Mouse (Mus musculus): Measurements from ENCODE around the gene Gimap5. TPM values are rescaled to one million over a fixed set of nuclear protein-coding genes. Genes with fewer than 3 reads are reported as not detected.
A peak's percentile ranks its signal among the peaks of the same experiment; 100 is the strongest.

Gene Gimap5
- polyA plus RNA-seq, 1 experiment from 2014 or later: 2.7 TPM

DNA sequence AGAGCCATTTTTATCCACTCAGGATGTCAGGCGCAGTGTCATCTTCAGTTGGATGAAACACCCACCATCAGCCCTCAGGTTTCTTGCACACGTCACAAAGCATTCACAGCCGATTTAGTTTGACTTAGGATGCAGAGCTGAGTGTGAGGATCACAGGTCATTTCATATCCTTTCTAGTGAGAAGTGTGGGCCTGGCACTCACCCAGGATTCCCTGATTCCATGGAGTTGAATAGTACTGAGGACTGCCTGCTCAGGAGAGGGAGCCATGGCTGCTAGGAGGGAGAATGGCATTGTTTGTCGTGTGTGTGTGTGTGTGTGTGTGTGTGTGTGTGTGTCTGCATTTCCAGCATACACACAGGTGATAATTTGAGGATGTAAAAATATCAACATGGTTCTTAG is 25.7 kb upstream of the Gimap5 start:
- H3K4me3 ChIP-seq: no peak overlapping the region
- H3K4me1 ChIP-seq: peaks cover 2% of the 10 kb centered on the region; the same call in 1 of the 2 replicates
- WGBS: 84% methylated on average over 4 of the region's 4 CpGs
- H3K36me3 ChIP-seq: no peaks in the 10 kb centered on the region
- H3K9me3 ChIP-seq: no peaks in the 10 kb centered on the region
- no peak overlapping the region for H3K27ac ChIP-seq
- no peaks in the 10 kb centered on the region for H3K27me3 ChIP-seq (ENCODE audit: insufficient read depth, poor library complexity, severe bottlenecking)
- DNase-seq (ENCODE audit: low spot score): no peak

DNA sequence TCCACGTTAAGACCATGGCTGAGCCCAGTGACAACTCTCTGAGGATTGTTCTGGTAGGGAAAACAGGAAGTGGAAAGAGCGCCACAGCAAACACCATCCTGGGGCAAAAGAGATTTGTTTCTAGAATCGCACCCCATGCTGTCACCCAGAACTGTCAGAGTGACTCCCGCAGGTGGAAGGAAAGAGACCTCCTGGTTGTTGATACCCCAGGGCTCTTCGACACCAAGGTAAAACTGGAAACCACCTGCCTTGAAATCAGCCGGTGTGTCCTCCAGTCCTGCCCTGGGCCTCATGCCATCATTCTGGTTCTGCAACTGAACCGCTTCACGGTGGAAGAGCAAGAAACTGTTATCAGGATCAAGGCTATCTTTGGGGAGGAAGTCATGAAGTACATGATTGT is 22.5 kb upstream of the Gimap5 start:
- Histone ChIP-seq H3K9me3 (no peaks in the 10 kb centered on the region), H3K36me3 (no peaks in the 10 kb centered on the region), H3K4me1 (peaks cover 9% of the 10 kb centered on the region), H3K4me3 (no peak overlapping the region), H3K27me3 (ENCODE audit: insufficient read depth, poor library complexity, severe bottlenecking) (no peaks in the 10 kb centered on the region), H3K27ac (no peak overlapping the region)
- DNase-seq (ENCODE audit: low spot score): no peak
- 73% methylated on average over 8 of the region's 8 CpGs for WGBS

DNA sequence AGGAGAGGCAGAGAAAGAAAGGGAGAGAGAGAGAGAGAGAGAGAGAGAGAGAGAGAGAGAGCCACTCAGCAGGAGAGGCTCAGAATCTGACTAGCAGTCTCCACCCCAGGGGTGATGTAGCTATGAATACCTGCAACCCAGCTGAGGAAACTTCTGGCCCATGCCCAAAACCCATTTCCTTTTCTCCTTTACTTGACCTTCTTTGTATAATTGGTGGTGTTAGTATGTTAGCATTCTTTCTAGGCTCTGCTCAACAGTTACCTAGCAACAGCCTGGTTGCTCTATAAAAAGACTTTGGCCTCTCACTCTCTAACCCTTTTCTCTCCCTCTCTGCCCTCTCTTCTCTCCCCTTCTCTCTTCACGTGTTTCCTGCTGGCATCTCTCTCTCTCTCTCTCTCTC is 20.5 kb upstream of the Gimap5 start:
- no peak for DNase-seq (ENCODE audit: low spot score)
- no peaks in the 10 kb centered on the region for H3K36me3 ChIP-seq
- H3K4me1 ChIP-seq: peaks cover 9% of the 10 kb centered on the region
- H3K9me3 ChIP-seq: no peaks in the 10 kb centered on the region
- 0% methylated on average over 1 of the region's 1 CpGs for whole genome bisulfite sequencing
- no peak overlapping the region for H3K4me3 ChIP-seq
- H3K27me3 ChIP-seq (ENCODE audit: insufficient read depth, poor library complexity, severe bottlenecking): no peaks in the 10 kb centered on the region
- H3K27ac ChIP-seq: no peak overlapping the region; the same call in 1 of the 2 replicates

DNA sequence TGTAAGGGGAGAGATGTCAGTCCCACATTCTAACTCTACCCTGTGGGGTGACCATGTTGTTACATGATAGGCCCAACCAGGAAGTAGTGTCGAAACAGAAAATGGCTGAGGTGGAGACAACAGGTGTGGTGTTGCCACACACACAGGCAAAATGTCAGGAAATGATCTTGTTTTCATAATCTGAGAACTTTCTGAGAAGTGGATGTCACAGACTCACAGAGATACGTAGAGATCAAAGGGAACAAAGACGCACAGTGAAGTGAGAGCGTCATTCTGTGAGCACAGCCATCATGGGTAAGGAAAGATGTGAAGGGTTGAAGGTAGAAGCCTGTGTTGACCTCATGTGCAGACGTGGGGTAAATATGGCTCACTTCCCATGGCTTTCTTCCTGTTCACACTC is 18.2 kb upstream of the Gimap5 start:
- no peak for DNase-seq (ENCODE audit: low spot score)
- Histone ChIP-seq H3K27me3 (ENCODE audit: insufficient read depth, poor library complexity, severe bottlenecking) (no peaks in the 10 kb centered on the region), H3K27ac (no peak overlapping the region), H3K4me3 (no peak overlapping the region), H3K9me3 (no peaks in the 10 kb centered on the region), H3K36me3 (no peaks in the 10 kb centered on the region), H3K4me1 (peaks cover 9% of the 10 kb centered on the region)
- WGBS: 87% methylated on average over 5 of the region's 5 CpGs

DNA sequence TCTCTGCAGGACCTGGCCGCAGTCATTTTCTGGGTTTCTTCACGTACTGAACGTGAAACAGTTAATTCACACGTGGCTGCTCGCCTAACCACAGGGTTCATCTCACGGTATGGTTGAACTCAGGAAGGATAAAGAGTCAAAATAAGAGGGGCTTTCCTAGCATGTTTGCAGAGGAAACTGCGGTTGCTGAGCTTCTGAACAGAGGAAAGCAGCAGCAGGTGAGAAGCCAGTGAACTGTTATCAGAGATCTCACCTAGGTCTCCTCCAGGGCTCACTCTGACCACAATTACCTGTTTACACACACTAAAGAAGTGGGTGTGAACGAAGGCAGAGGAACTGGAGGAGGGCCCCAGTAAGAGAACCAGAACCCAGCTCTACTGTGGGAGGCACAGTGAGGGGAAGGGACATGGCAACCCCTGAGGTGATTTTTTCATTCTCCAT is 13.1 kb upstream of the Gimap5 start:
- WGBS: 51% methylated on average over 8 of the region's 8 CpGs
- Histone ChIP-seq H3K27me3 (ENCODE audit: insufficient read depth, poor library complexity, severe bottlenecking) (no peaks in the 10 kb centered on the region), H3K27ac (no peak overlapping the region), H3K4me1 (no peaks in the 10 kb centered on the region), H3K9me3 (no peaks in the 10 kb centered on the region), H3K4me3 (no peak overlapping the region), H3K36me3 (no peaks in the 10 kb centered on the region)
- DNase-seq (ENCODE audit: low spot score): no peak

DNA sequence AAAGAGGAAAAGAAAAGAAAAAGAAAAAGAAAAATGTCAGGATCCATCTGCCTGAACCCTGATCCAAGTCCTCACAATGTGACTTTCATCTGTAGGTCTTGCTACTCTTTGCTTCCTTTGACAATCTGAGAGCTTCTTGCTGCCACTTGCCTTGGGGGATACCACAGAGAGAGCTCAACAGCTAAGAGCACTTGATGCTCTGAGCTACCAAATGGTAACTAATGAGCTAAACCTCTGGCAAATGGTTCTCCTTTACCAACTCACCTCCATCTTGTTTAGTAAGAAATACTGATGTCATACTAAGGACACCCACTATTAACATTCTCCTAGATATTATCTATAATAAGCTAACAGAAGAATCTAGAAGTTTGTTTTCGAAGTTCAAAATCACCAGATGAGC is 12.3 kb upstream of the Gimap5 start:
- Histone ChIP-seq H3K27me3 (ENCODE audit: insufficient read depth, poor library complexity, severe bottlenecking) (no peaks in the 10 kb centered on the region), H3K4me1 (no peaks in the 10 kb centered on the region), H3K4me3 (no peak overlapping the region), H3K36me3 (no peaks in the 10 kb centered on the region), H3K9me3 (no peaks in the 10 kb centered on the region), H3K27ac (no peak overlapping the region)
- WGBS: 72% methylated on average over 1 of the region's 1 CpGs
- DNase-seq (ENCODE audit: low spot score): no peak

DNA sequence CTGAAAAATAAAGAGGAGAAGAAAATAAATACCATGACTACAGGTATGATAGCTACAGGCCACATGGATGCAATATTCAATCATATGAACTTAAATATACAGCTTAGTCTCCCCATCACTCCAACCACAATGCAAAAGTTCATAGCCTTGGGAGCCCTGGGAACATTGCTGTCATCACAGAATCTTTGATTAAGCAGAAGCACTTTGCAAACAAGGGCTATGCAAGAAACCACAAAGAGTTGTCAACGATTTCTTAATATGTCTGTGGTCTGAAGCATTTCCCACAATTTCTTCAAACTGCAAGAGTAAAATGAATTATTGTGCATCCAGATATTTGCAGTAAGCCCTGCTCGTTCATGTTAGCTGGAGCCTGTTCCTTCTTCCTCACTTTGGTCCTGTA is 8.9 kb upstream of the Gimap5 start:
- Histone ChIP-seq H3K27me3 (ENCODE audit: insufficient read depth, poor library complexity, severe bottlenecking) (peaks cover 15% of the 10 kb centered on the region), H3K27ac (no peak overlapping the region), H3K4me3 (no peak overlapping the region), H3K9me3 (no peaks in the 10 kb centered on the region), H3K36me3 (no peaks in the 10 kb centered on the region; the same call in 1 of the 2 replicates), H3K4me1 (peaks cover 9% of the 10 kb centered on the region; the same call in 1 of the 2 replicates)
- no peak for DNase-seq (ENCODE audit: low spot score)
- 84% methylated on average over 2 of the region's 2 CpGs for WGBS

DNA sequence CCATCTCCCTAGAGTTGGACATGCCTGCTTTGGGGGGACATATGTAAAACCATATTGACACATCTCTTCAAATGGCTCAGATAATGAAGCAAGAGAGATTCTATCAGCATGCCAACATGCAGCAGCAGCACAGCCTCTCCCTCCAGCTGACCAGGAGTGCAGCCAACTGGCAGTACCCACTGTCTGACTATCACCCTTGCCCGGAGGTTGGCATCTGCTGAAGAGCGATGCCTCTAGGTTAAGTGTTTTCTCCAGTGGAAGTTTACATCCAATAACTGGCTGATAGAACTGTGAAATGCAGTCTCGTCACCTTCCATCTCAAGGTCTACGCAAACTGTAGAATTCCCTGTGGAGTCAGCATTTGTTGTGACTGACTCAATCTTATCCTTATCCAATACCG is 8.3 kb upstream of the Gimap5 start:
- Histone ChIP-seq H3K27ac (no peak overlapping the region), H3K27me3 (ENCODE audit: insufficient read depth, poor library complexity, severe bottlenecking) (peaks cover 21% of the 10 kb centered on the region), H3K4me3 (no peak overlapping the region), H3K9me3 (no peaks in the 10 kb centered on the region), H3K4me1 (peaks cover 15% of the 10 kb centered on the region), H3K36me3 (peaks cover 3% of the 10 kb centered on the region; the same call in 1 of the 2 replicates)
- DNase-seq (ENCODE audit: low spot score): no peak
- WGBS: 73% methylated on average over 5 of the region's 5 CpGs

DNA sequence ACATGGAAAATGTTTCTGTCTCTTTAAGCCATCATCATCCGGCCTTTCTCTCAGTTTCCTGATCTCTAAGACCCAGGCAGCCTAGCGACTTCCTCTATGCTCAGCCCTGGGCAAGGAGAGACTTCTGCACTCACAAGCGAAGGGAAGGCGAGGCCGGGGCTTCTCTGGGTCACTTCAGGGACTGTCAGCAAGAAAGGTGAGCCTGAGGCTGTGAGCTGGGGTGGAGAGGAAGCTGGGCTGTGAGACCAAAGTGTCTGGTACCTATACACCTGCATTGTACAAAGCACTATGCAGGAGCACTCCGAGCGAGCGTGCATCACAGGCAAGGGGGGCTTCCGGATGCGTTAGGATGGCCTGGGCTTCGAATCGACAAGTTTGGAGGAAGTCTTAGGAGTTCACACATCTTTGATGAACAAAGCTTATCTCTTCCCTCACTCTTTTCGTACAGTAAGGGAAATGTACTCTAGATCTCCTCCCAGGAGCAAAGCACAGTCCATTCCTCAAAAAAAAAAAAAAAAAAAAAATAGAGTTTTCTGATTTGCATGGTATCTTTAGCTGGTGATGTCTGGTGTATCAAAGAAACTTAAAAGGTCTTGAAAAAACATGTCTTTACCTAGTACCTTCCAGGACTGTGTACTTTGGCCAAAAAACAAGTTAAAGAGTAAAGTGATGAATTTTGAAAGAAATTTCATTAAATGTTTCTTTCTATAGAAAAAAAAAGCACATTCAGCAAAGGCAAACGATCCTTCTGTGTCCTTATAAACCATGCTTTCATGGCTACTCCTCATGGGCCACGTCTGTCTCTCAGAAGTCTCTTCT is 6.8 kb upstream of the Gimap5 start, which contains the start of gene Gimap1:
Gimap1 (plus strand) TSS at position 94 of the 819 bp plus-strand sequence.
- H3K4me1 ChIP-seq: peaks cover 19% of the 10 kb centered on the region
- H3K9me3 ChIP-seq: no peaks in the 10 kb centered on the region
- H3K27me3 ChIP-seq (ENCODE audit: insufficient read depth, poor library complexity, severe bottlenecking): peaks cover 34% of the 10 kb centered on the region
- no peak within 1 kb of the TSS for H3K27ac ChIP-seq
- peak within 1 kb of the TSS; percentile 42 for H3K4me3 ChIP-seq
- peaks cover 6% of the 10 kb centered on the region; the same call in 1 of the 2 replicates for H3K36me3 ChIP-seq
- DNase-seq (ENCODE audit: low spot score): peak; percentile 73
- 58% methylated on average over 15 of the region's 15 CpGs for WGBS

DNA sequence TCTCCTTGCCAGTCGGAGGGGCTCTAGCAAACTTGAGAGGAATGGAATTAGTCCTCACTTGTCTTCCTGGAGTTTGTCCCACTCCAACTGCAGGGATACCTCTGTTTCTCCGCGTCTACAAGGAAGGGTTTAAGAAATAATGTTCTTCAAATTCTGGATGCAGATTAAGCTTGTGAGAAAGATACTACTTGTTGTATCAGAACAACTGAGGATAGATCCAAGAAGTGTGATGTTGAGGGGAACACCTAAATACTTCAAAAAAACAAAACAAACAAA is 6.3 kb upstream of the Gimap5 start:
- Histone ChIP-seq H3K9me3 (no peaks in the 10 kb centered on the region), H3K4me3 (0 out of 2 replicates have a peak overlapping the region, but pooled peaks have one; percentile 22), H3K4me1 (peaks cover 19% of the 10 kb centered on the region), H3K36me3 (peaks cover 6% of the 10 kb centered on the region; the same call in 1 of the 2 replicates), H3K27ac (no peak overlapping the region), H3K27me3 (ENCODE audit: insufficient read depth, poor library complexity, severe bottlenecking) (peaks cover 34% of the 10 kb centered on the region)
- peak; percentile 24 for DNase-seq (ENCODE audit: low spot score)
- 81% methylated on average over 3 of the region's 3 CpGs for WGBS

DNA sequence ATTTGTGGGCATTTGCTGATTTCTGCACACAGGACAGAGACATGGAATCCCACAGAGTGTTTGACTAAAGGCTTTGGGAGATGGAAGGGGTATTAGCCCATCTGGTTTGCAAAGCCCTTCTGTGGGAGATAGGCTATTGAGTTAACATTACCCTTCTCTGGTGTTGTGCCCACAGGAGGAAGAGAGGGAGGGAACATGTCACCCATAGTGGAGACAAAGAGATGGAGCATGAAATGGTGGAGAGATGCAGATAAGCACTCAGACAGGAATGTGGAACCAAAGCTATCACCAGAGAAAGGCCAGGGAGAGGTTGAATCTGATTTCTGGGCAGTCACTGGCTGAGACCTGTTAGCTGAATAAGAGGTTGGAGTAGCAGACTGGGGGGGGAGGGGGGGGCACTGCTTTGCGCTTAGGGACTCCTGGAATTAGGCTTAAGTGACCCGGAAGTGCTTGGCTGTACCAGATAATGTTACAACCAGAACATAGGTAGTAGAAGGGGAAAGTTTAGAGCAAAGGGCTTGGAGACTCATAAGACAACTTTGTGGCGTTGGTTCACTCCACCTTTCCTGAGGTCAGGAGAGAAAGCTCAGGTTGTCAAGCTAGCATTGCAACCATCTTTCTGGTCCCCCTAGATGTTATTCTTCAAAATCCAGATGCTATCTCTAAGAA is 5.4 kb upstream of the Gimap5 start:
- WGBS: 51% methylated on average over 3 of the region's 3 CpGs
- H3K27me3 ChIP-seq (ENCODE audit: insufficient read depth, poor library complexity, severe bottlenecking): peaks cover 41% of the 10 kb centered on the region
- H3K9me3 ChIP-seq: no peaks in the 10 kb centered on the region
- no peak overlapping the region for H3K27ac ChIP-seq
- peak; percentile 42 for DNase-seq (ENCODE audit: low spot score)
- H3K4me3 ChIP-seq: 0 out of 2 replicates have a peak overlapping the region, but pooled peaks have one; percentile 7
- H3K4me1 ChIP-seq: peaks cover 19% of the 10 kb centered on the region
- H3K36me3 ChIP-seq: peaks cover 6% of the 10 kb centered on the region; the same call in 1 of the 2 replicates

DNA sequence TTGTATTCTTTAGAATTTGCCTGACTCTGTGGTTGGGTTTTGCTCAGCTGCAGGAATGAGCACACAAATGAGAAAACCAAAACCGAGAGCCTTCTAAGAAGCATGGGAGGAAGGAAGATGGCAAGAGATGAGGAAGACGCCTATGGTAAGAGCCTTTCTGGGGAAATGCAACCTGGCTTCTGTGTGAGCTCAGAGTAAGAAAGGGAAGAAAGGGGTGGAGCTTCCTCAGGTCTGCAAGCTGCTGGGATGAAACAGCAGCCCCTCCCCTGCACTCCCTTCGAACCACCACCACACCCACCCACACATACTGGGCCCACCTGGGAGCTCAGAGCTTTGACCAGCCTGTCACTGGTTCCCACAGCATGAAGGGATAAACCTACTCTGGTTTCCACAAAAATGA is 4.7 kb upstream of the Gimap5 start:
- H3K27ac ChIP-seq: no peak overlapping the region
- H3K9me3 ChIP-seq: no peaks in the 10 kb centered on the region
- peaks cover 26% of the 10 kb centered on the region for H3K4me1 ChIP-seq
- peak; percentile 58 for DNase-seq (ENCODE audit: low spot score)
- peaks cover 6% of the 10 kb centered on the region; the same call in 1 of the 2 replicates for H3K36me3 ChIP-seq
- peaks cover 47% of the 10 kb centered on the region for H3K27me3 ChIP-seq (ENCODE audit: insufficient read depth, poor library complexity, severe bottlenecking)
- WGBS: 23% methylated on average over 3 of the region's 3 CpGs
- no peak overlapping the region for H3K4me3 ChIP-seq

DNA sequence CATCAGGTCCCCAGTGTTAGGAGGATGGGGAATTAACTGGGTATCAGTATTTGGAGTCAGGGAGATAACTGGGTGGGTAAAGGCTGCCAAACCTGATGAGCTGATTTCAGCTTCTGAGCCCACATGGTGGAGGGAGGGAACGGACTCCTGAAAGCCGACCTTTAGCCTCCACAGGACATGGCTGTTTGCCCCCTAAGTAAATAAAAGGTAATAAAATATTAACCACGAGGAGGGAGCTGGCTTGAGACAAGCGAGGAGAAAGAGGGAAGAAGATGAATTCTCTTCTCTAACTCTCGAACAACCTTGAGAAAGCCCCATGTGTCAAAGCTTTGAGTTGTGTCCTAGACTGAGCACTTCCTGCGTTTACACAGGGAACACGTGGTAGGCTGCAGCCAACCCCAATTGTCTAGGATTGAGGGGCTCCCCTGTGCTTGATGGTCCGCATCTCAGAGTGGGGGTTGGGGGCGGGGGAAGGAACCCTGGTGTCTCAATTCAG is 4.2 kb upstream of the Gimap5 start:
- H3K4me3 ChIP-seq: no peak overlapping the region
- H3K9me3 ChIP-seq: no peaks in the 10 kb centered on the region
- H3K4me1 ChIP-seq: peaks cover 26% of the 10 kb centered on the region
- H3K27ac ChIP-seq: no peak overlapping the region
- H3K27me3 ChIP-seq (ENCODE audit: insufficient read depth, poor library complexity, severe bottlenecking): peaks cover 47% of the 10 kb centered on the region
- peaks cover 6% of the 10 kb centered on the region; the same call in 1 of the 2 replicates for H3K36me3 ChIP-seq
- peak; percentile 71 for DNase-seq (ENCODE audit: low spot score)
- 34% methylated on average over 9 of the region's 9 CpGs for WGBS

All from heart, embryonic 10.5 days (tissue).